Mouse (Mus musculus): Measurements from ENCODE around the gene Dgkh. TPM values are rescaled to one million over a fixed set of nuclear protein-coding genes. Genes with fewer than 3 reads are reported as not detected.

Gene Dgkh
- polyA plus RNA-seq (2012; fragmentation: generic; extraction: Trizol) = under 1 TPM; 0.09 to 0.20 TPM

DNA sequence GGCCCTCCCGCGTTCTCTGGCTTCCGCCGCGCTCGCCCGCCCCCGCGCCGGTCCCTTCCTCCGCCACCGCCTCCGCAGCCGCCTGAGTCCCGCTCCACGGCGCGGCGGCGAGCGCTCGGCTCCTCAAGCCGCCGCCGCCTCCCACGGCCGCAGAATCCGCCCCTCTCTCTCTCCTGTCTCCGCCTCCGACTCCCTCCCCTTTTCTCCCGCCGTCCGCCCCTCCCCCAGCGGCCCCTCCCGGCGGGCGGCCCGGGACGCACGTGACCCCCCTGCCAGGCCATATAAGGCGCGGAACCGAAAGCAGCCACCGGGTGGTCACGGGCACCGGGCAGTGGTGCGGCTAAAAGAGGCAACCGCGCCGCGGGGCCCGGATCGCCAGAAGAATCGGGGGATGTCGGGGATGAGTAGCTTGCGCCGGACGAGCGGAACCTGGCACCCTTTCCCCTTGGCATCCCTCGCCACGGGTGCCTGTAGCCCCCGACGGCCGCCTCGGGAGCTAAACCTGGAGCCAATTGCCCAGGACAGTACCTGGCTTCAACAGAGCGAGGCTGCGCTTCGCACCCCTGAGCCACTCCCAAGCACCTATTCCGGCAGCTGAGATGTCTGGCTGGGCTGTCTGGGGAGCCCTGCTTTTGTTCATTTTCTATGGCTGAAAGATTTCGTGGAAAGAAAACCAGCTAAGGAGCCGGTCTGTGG is at the start of gene Dgkh:
Gene Dgkh, minus strand, starts transcription at position 160 of the 696 bp plus-strand sequence.

DNA sequence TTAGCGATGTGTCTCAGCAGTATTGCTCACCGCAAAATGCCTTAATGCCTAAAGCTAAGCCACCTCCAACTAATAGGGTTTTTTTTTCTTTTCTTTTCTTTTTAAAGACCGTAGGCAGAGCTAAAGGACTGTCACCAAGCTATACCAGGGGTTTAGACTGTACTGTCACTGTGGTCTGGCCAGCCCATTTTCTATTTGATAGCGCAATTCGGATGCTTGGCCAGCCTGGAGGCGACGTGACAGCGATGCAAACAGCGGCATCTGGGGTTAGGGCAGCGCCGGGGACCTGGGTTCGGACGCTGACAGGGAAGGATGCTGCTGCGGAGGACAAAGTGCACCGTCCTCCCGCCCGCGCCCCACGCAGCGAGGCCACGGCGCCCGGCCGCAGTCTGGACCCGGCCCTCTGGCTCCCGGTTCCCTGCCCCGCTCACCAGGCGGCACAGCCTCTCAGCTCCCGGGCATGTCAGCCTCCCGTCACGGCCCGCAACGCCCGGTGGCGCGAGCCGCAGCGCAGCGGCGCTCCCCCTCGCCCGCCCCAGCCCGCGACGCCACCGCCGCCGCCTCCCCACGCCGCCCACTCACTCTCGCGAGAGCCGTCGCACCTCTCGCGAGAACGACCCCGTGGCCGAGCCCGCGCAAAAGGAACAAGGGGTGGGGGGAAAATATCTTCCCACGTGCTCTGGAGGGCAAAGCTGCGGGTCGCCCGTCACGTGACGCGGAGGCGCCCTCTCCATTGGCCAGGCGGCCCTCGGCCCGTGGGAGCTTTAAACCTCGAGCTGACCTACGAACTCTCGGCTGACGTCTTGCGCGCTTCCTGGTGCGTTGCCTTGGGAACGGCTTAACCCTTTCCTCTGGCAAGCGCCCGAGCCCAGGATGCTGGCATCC is 196.1 kb downstream of the Dgkh start, which contains the start of gene Akap11:
Gene Akap11, minus strand, starts transcription at position 528 of the 885 bp plus-strand sequence.

Other genes starting within 250 kb of the Dgkh start
- gene Akap11, start 196.0 kb downstream of the Dgkh start, polyA plus RNA-seq (2012; fragmentation: generic; extraction: Trizol) = 1 to 10 TPM in 1 of 2 experiments, under 1 TPM in 1; 0.35 to 3.9 TPM
- gene Vwa8, start 116.3 kb upstream of the Dgkh start, polyA plus RNA-seq (2012; fragmentation: generic; extraction: Trizol) = 10 to 100 TPM in 1 of 2 experiments, 1 to 10 TPM in 1; 3.7 to 20.1 TPM